Mouse (Mus musculus): ENCODE measurements at regions not wholly inside any gene's neighbourhood (a gene's known extent, or its start where the extent isn't known, plus 50 kb on each side); places are given as distances from the start of the nearest gene placed in this dataset.

DNA sequence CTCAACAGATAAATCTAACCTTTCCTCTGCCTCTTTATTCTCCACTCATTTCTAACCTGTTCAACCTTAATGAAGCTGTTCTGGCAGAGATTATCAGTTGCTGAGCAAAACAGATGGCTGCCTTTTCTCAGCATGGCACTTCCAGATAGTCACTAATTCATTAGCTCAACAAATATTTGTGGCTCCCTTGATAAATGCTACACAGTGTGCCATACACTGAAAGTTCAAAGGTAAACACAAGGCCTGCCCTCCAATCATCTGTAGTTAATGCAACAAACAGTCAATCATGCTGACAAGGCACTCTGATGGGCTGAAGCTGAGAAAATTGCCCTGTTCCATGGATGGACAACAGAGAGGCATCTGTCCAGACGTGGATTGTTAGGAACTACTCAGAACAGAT lies 149.4 kb upstream of the Ube2e3 start:
- no peak for TF ChIP-seq CTCF (IDR thresholded peaks at IDR 0.05; ENCODE audit: extremely low read depth, insufficient read length, insufficient replicate concordance, low read depth, low read length)
- TF ChIP-seq POLR2A (IDR thresholded peaks at IDR 0.05; ENCODE audit: low read depth, low read length) = no peak

Measured in small intestine, adult 2 months (tissue).